8 mouse cellular contexts compared by ENCODE assay signal in genomic region chr1:92774743-92775692, GRCm38 (mm10). TPM values are rescaled to one million over a fixed set of nuclear protein-coding genes. Genes with fewer than 3 reads are reported as not detected.
DNase-seq lines count a peak whose midpoint lies in the region; ATAC-seq lines count a peak whose summit lies in the region.

No protein-coding gene starts in this region.

- H3K27ac ChIP-seq in heart, embryonic 15.5 days = peak overlapping the region; percentile 47

- H3K36me3 ChIP-seq in heart, embryonic 15.5 days = no peaks in the 10 kb centered on the region

- peak overlapping the region; percentile 32 for H3K4me3 ChIP-seq in heart, embryonic 15.5 days

- peak; percentile 70 for ATAC-seq in heart, embryonic 15.5 days (replicated peaks; ENCODE audit: insufficient number of reproducible peaks, insufficient read depth, low FRiP score, low read depth)
- peak; percentile 75 for ATAC-seq in megakaryocyte progenitor cell, adult 5-6 weeks (replicated peaks; ENCODE audit: poor library complexity)

- peaks cover 34% of the 10 kb centered on the region for H3K4me1 ChIP-seq in heart, embryonic 15.5 days (replicated peaks)

- 15% methylated on average over 16 of the region's 16 CpGs for WGBS in heart, embryonic 15.5 days

- H3K9me3 ChIP-seq in heart, embryonic 15.5 days (replicated peaks) = no peaks in the 10 kb centered on the region

- peaks cover 12% of the 10 kb centered on the region for H3K27me3 ChIP-seq in heart, embryonic 15.5 days

- peak overlapping the region; percentile 40 for H3K9ac ChIP-seq in heart, embryonic 15.5 days

- peak; percentile 80 for DNase-seq in embryo, embryonic 10 days (ENCODE audit: low spot score)
- DNase-seq in embryo, embryonic 9.5 days (ENCODE audit: extremely low spot score) = no peak
- peak; percentile 45 for DNase-seq in CD4-positive, CD25-positive, alpha-beta regulatory T cell, adult 2 months (ENCODE audit: low read depth, low spot score)
- no peak for DNase-seq in ovary, postnatal 36 days (ENCODE audit: low spot score)
- no peak for DNase-seq in cerebellum, adult 9-11 months
- no peak for DNase-seq in right cerebral cortex, adult 2 months (ENCODE audit: low spot score in 2 of 2)

- peak overlapping the region; percentile 57 for H3K4me2 ChIP-seq in heart, embryonic 15.5 days

RNA-seq across cellular contexts. Expression of gene Gpc1, which starts 56.4 kb away (rescaled TPM):
- polyA plus RNA-seq in heart, embryonic 15.5 days (2015; fragmentation: Nextera tagmentation; extraction: Ambion mirVana) = 61.3 and 71.4 TPM in 2 replicates
- 41.5 and 51.3 TPM in 2 replicates for total RNA-seq in megakaryocyte progenitor cell, adult 5-6 weeks (2015)
- total RNA-seq in megakaryocyte progenitor cell, adult 5-6 weeks (2017) = 58.8 and 70.5 TPM in 2 replicates

Comparison
In these comparisons a context has a peak if more than half of its experiments do, and no peak if none do; other contexts are left out.
1. DNase-seq: peak in embryo, embryonic 10 days (single experiment) and CD4-positive, CD25-positive, alpha-beta regulatory T cell, adult 2 months (single experiment); none in embryo, embryonic 9.5 days (single experiment), ovary, postnatal 36 days (single experiment), cerebellum, adult 9-11 months (single experiment) and right cerebral cortex, adult 2 months (0 of 2).